Mouse (Mus musculus): ENCODE data around the gene Tmeff1. TPM values are rescaled to one million over a fixed set of nuclear protein-coding genes. Genes with fewer than 3 reads are reported as not detected.
"Not testable (repeated sequence)": the region's sequence is repeated elsewhere in the genome, so short reads cannot be mapped to it uniquely, and the experiment has no call there.

Gene Tmeff1
- total and polyA plus RNA-seq, 3 experiments, result 4.9 to 11.7 (median 11.1) TPM

DNA sequence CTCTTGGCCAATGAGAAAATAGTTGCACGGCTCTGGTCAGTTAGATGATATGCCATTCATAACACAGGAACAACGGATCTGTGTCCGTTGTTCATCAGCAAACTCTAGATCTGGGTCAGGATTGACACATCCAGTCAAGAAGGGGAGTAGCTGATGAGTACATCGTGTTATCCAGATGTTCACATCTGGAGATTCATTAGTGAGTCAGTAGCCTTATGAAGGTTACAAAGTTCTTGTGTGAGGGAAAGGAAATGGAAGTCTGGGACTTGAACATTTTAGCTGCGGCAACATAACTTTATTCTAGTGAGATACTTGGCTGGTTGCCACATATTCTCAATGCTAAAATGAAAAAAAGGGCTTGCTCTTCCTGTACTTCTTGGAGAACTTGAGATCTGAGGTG is 87.9 kb downstream of the Tmeff1 start:
- TF ChIP-seq POLR2A (IDR thresholded peaks at IDR 0.05; ENCODE audit: insufficient read depth, low read depth, low read length) (no peak), EP300 (IDR thresholded peaks at IDR 0.05; ENCODE audit: insufficient read depth, low read depth, low read length) (no peak), CTCF (IDR thresholded peaks at IDR 0.05) (no peak)
- no peak overlapping the region for H3K4me3 ChIP-seq
- no peak for DNase-seq
- H3K27me3 ChIP-seq (ENCODE audit: control insufficient read depth, insufficient read depth, low read length), result no peaks in the 10 kb centered on the region
- no peaks in the 10 kb centered on the region for H3K4me1 ChIP-seq (ENCODE audit: control insufficient read depth, insufficient read depth, low read length)
- no peak overlapping the region for H3K27ac ChIP-seq
- intact Hi-C loops (cut with DNase I), result no loop called here
- no peaks in the 10 kb centered on the region for H3K36me3 ChIP-seq (ENCODE audit: control insufficient read depth, insufficient read depth, low read length)
- WGBS, result 52% methylated on average over 5 of the region's 5 CpGs
- no peaks in the 10 kb centered on the region for H3K79me2 ChIP-seq (replicated peaks; ENCODE audit: control insufficient read depth, insufficient read depth, low read length)
- no peak overlapping the region for H3K9ac ChIP-seq (ENCODE audit: low read depth, low read length)

DNA sequence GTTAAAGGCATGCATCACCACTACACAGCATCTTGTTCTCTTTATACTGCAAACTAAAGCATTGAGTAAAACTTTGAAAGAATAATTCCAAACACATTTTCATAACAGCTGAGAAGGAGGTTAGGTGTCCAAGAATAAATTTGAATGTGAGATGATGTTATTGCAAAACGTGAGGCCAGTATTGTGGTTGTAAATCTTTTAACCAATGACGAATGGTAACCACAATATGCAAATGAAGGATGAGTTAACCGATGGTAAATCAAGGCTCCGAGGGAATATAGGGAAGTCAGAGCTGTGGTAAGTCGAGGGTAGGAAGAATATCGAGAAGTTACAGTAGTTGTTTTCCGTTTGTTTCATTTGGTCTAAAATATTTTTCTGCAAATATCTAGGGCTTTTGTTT is 89.4 kb downstream of the Tmeff1 start:
- no peak for TF ChIP-seq CTCF (IDR thresholded peaks at IDR 0.05)
- no peak for TF ChIP-seq EP300 (IDR thresholded peaks at IDR 0.05; ENCODE audit: insufficient read depth, low read depth, low read length)
- TF ChIP-seq POLR2A (IDR thresholded peaks at IDR 0.05; ENCODE audit: insufficient read depth, low read depth, low read length), result no peak

GRCm38 (mm10) chr4:48676570-48677185 is 91.7 kb downstream of the Tmeff1 start:
- intact Hi-C loops (cut with DNase I), result no loop called here
- Histone ChIP-seq H3K4me1 (ENCODE audit: control insufficient read depth, insufficient read depth, low read length) (no peaks in the 10 kb centered on the region), H3K27ac (no peak overlapping the region), H3K79me2 (replicated peaks; ENCODE audit: control insufficient read depth, insufficient read depth, low read length) (no peaks in the 10 kb centered on the region), H3K36me3 (ENCODE audit: control insufficient read depth, insufficient read depth, low read length) (no peaks in the 10 kb centered on the region), H3K27me3 (ENCODE audit: control insufficient read depth, insufficient read depth, low read length) (no peaks in the 10 kb centered on the region), H3K9ac (ENCODE audit: low read depth, low read length) (no peak overlapping the region), H3K4me3 (no peak overlapping the region)
- WGBS, result 82% methylated on average over 13 of the region's 13 CpGs
- no peak for TF ChIP-seq CTCF (IDR thresholded peaks at IDR 0.05)
- TF ChIP-seq POLR2A (IDR thresholded peaks at IDR 0.05; ENCODE audit: insufficient read depth, low read depth, low read length), result no peak
- TF ChIP-seq EP300 (IDR thresholded peaks at IDR 0.05; ENCODE audit: insufficient read depth, low read depth, low read length), result no peak
- no peak for DNase-seq

More for the DNA sequence above, 89.4 kb downstream of the Tmeff1 start:
- Histone ChIP-seq H3K4me1 (ENCODE audit: control insufficient read depth, insufficient read depth, low read length) (no peaks in the 10 kb centered on the region), H3K27me3 (ENCODE audit: control insufficient read depth, insufficient read depth, low read length) (no peaks in the 10 kb centered on the region), H3K4me3 (no peak overlapping the region), H3K9ac (ENCODE audit: low read depth, low read length) (no peak overlapping the region), H3K79me2 (replicated peaks; ENCODE audit: control insufficient read depth, insufficient read depth, low read length) (no peaks in the 10 kb centered on the region), H3K36me3 (ENCODE audit: control insufficient read depth, insufficient read depth, low read length) (no peaks in the 10 kb centered on the region), H3K27ac (no peak overlapping the region)
- intact Hi-C loops (cut with DNase I), result no loop called here
- 82% methylated on average over 7 of the region's 7 CpGs for WGBS
- DNase-seq, result no peak

DNA sequence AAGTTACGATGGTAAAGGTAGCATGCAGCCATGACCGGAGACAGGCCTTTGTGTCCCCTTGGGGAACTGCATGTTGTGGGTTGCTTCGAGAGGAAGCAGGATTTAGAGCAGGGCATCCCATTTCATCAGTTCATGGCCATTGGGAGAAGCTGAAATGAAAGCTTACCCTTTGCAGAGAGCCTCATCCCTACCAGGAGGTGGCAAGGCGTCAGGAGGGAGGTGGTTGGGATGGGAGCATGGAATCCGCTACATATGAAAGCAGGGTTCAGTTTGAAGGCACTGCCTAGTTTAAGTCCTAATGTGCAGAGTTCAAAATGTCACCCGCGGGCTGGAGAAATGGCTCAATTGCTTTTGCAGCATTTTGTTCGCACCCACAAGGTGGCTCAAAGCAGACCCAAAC is 92.3 kb downstream of the Tmeff1 start:
- Histone ChIP-seq H3K4me1 (ENCODE audit: control insufficient read depth, insufficient read depth, low read length) (no peaks in the 10 kb centered on the region), H3K79me2 (replicated peaks; ENCODE audit: control insufficient read depth, insufficient read depth, low read length) (no peaks in the 10 kb centered on the region), H3K4me3 (no peak overlapping the region), H3K27ac (no peak overlapping the region), H3K9ac (ENCODE audit: low read depth, low read length) (no peak overlapping the region), H3K27me3 (ENCODE audit: control insufficient read depth, insufficient read depth, low read length) (no peaks in the 10 kb centered on the region), H3K36me3 (ENCODE audit: control insufficient read depth, insufficient read depth, low read length) (no peaks in the 10 kb centered on the region)
- no peak for DNase-seq
- TF ChIP-seq POLR2A (IDR thresholded peaks at IDR 0.05; ENCODE audit: insufficient read depth, low read depth, low read length) (no peak), EP300 (IDR thresholded peaks at IDR 0.05; ENCODE audit: insufficient read depth, low read depth, low read length) (no peak), CTCF (IDR thresholded peaks at IDR 0.05) (no peak)
- 92% methylated on average over 8 of the region's 8 CpGs for WGBS
- intact Hi-C loops (cut with DNase I), result no loop called here

DNA sequence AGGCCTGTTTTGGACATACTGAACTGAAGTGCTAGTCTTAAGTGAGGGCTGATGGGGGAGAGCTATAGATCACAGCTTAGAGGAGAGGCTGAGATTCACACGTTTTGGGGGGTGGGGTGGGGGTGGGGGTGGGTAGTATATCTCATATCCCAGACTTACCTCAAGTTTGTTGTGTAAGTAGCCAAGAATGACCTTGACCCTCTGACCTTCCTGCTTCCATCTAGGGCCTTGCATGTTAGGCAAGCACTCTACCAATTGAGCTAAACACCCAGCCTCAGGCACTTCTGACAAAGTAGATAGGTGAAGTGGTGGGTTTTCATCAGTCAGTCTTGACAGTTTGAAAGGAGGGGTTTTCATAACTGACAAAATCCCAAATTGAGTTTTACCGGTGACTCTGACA is 92.8 kb downstream of the Tmeff1 start:
- no peak for TF ChIP-seq POLR2A (IDR thresholded peaks at IDR 0.05; ENCODE audit: insufficient read depth, low read depth, low read length)
- no peak for TF ChIP-seq CTCF (IDR thresholded peaks at IDR 0.05)
- no peak overlapping the region for H3K9ac ChIP-seq (ENCODE audit: low read depth, low read length)

GRCm38 (mm10) chr4:48678793-48679192 is 93.8 kb downstream of the Tmeff1 start:
- no peak overlapping the region for H3K27ac ChIP-seq
- TF ChIP-seq CTCF (IDR thresholded peaks at IDR 0.05) (no peak), EP300 (IDR thresholded peaks at IDR 0.05; ENCODE audit: insufficient read depth, low read depth, low read length) (no peak), POLR2A (IDR thresholded peaks at IDR 0.05; ENCODE audit: insufficient read depth, low read depth, low read length) (no peak)
- intact Hi-C loops (cut with DNase I), result no loop called here
- no peaks in the 10 kb centered on the region for H3K4me1 ChIP-seq (ENCODE audit: control insufficient read depth, insufficient read depth, low read length)
- H3K36me3 ChIP-seq (ENCODE audit: control insufficient read depth, insufficient read depth, low read length), result no peaks in the 10 kb centered on the region
- H3K9ac ChIP-seq (ENCODE audit: low read depth, low read length), result no peak overlapping the region
- no peak overlapping the region for H3K4me3 ChIP-seq
- WGBS, result 95% methylated on average over 9 of the region's 9 CpGs
- H3K27me3 ChIP-seq (ENCODE audit: control insufficient read depth, insufficient read depth, low read length), result no peaks in the 10 kb centered on the region
- no peak for DNase-seq
- H3K79me2 ChIP-seq (replicated peaks; ENCODE audit: control insufficient read depth, insufficient read depth, low read length), result no peaks in the 10 kb centered on the region

More for the DNA sequence above, 92.8 kb downstream of the Tmeff1 start:
- Histone ChIP-seq H3K79me2 (replicated peaks; ENCODE audit: control insufficient read depth, insufficient read depth, low read length) (no peaks in the 10 kb centered on the region), H3K27me3 (ENCODE audit: control insufficient read depth, insufficient read depth, low read length) (no peaks in the 10 kb centered on the region), H3K4me3 (no peak overlapping the region), H3K27ac (no peak overlapping the region), H3K4me1 (ENCODE audit: control insufficient read depth, insufficient read depth, low read length) (no peaks in the 10 kb centered on the region), H3K36me3 (ENCODE audit: control insufficient read depth, insufficient read depth, low read length) (no peaks in the 10 kb centered on the region)
- WGBS, result 66% methylated on average over 2 of the region's 2 CpGs
- no peak for DNase-seq
- intact Hi-C loops (cut with DNase I), result no loop called here

DNA sequence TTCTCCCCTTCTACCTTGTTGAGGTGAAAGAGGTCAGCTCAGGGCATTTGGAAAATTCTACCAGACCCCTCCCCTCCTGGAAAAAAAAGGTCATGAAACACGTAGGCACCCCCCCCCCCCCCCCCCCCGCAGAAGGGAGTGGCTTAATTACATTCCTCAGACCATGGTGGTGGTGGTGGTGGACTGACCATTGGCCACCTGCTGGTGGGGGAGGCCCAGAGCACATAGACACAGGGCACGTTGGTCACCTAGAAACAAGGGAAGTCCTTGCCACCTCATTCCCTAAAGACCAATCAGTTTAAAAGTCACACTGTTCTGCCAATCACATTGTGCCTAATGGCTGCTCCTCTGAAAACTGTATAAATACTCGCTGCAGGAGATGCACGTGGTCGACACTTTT is 94.8 kb downstream of the Tmeff1 start:
- not testable (repeated sequence) for H3K27me3 ChIP-seq (ENCODE audit: control insufficient read depth, insufficient read depth, low read length); H3K4me3 ChIP-seq; H3K4me1 ChIP-seq (ENCODE audit: control insufficient read depth, insufficient read depth, low read length); H3K79me2 ChIP-seq (replicated peaks; ENCODE audit: control insufficient read depth, insufficient read depth, low read length); H3K9ac ChIP-seq (ENCODE audit: low read depth, low read length); DNase-seq; H3K36me3 ChIP-seq (ENCODE audit: control insufficient read depth, insufficient read depth, low read length); H3K27ac ChIP-seq
- 59% methylated on average over 5 of the region's 6 CpGs for WGBS
- intact Hi-C loops (cut with DNase I), result loop anchor here (2.0 to 10.0 kb wide), 5 partner anchors 47 to 455 kb away; partner anchors contain the start of gene Tmeff1

Measured in heart, adult 2 months (tissue).